In the genomic region with DNA sequence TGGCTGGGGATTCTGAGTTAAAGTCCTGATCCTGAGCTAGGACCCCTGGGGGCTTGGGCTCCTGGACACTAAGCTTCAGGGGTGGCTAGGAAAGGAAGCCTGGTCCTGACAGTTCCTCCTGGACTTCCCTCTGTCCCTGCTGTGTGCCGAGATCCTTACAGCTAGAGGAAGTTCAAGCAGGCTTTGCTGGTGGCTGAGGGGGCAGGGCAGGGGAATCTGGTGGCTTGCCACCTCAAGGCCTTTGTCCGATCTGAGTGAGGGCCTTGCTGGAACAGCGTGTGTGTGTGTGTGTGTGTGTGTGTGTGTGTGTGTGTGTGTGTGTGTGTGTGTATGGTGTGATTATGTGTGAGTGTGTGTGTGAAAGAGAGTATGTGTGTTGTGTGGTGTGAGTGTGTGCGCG, we compare ENCODE assay signal across 12 mouse cellular contexts. TPM values are rescaled to one million over a fixed set of nuclear protein-coding genes. Genes with fewer than 3 reads are reported as not detected.
DNase-seq lines count a peak whose midpoint lies in the region; ATAC-seq and TF ChIP-seq lines count a peak whose summit lies in the region.
"Had no signal": no experiment of that assay in that cellular context is flagged by ENCODE, and none has a peak within 500 bp of the region (broad histone marks: within the 10 kb centered on the region; RNA-seq: fewer than 3 reads in every experiment).

No protein-coding gene starts in this region.

- H3K9me3 ChIP-seq in heart, embryonic 11.5 days (replicated peaks; ENCODE audit: control insufficient read depth, low read length) = no peaks in the 10 kb centered on the region
- no peaks in the 10 kb centered on the region for H3K9me3 ChIP-seq in midbrain, embryonic 10.5 days (replicated peaks)
- no peaks in the 10 kb centered on the region for H3K9me3 ChIP-seq in midbrain, postnatal 0 days (ENCODE audit: low read length)
- H3K9me3 ChIP-seq in heart, postnatal 0 days (replicated peaks; ENCODE audit: control insufficient read depth, low read length) = no peaks in the 10 kb centered on the region
- no peaks in the 10 kb centered on the region for H3K9me3 ChIP-seq in neural tube, embryonic 12.5 days

- ATAC-seq in heart, embryonic 11.5 days (replicated peaks; ENCODE audit: insufficient number of reproducible peaks, low FRiP score, low TSS enrichment) = no peak
- no peak for ATAC-seq in midbrain, postnatal 0 days (ENCODE audit: low FRiP score)
- no peak for ATAC-seq in heart, postnatal 0 days (ENCODE audit: insufficient read depth, low read depth)
- ATAC-seq in neural tube, embryonic 12.5 days (ENCODE audit: low FRiP score, low read depth) = no peak
- ATAC-seq: liver, postnatal 0 days had no signal

- no peak for TF ChIP-seq CTCF in midbrain, postnatal 0 days (IDR thresholded peaks at IDR 0.05)
- TF ChIP-seq CTCF in heart, postnatal 0 days (IDR thresholded peaks at IDR 0.05; ENCODE audit: low read depth) = no peak

- no peak overlapping the region for H3K4me2 ChIP-seq in heart, embryonic 11.5 days
- no peak overlapping the region for H3K4me2 ChIP-seq in midbrain, postnatal 0 days (ENCODE audit: low read depth, low read length, poor library complexity, severe bottlenecking)
- no peak overlapping the region for H3K4me2 ChIP-seq in heart, postnatal 0 days (ENCODE audit: low read depth, low read length)
- peak overlapping the region; percentile 37; the same call in 1 of the 2 replicates for H3K4me2 ChIP-seq in neural tube, embryonic 12.5 days (replicated peaks)

- WGBS in heart, embryonic 11.5 days (ENCODE audit: insufficient replicate concordance) = 51% methylated on average over 5 of the region's 5 CpGs
- 43% methylated on average over 5 of the region's 5 CpGs for whole genome bisulfite sequencing in midbrain, embryonic 10.5 days
- WGBS in midbrain, postnatal 0 days = 58% methylated on average over 4 of the region's 5 CpGs
- WGBS in heart, postnatal 0 days = 63% methylated on average over 5 of the region's 5 CpGs
- WGBS in neural tube, embryonic 12.5 days = 51% methylated on average over 5 of the region's 5 CpGs

- H3K4me3 ChIP-seq in heart, embryonic 11.5 days (ENCODE audit: low read depth, low read length) = no peak overlapping the region
- peak overlapping the region; percentile 5; the same call in 1 of the 2 replicates for H3K4me3 ChIP-seq in midbrain, embryonic 10.5 days
- H3K4me3 ChIP-seq in midbrain, postnatal 0 days (ENCODE audit: low read depth, low read length) = no peak overlapping the region
- H3K4me3 ChIP-seq in heart, postnatal 0 days (ENCODE audit: low read depth, low read length) = no peak overlapping the region
- no peak overlapping the region for H3K4me3 ChIP-seq in neural tube, embryonic 12.5 days
- H3K4me3 ChIP-seq: layer of hippocampus, adult 2 months had no signal

- H3K4me1 ChIP-seq in heart, embryonic 11.5 days (ENCODE audit: control insufficient read depth, insufficient read depth, low read length) = peaks cover 32% of the 10 kb centered on the region
- peaks cover 96% of the 10 kb centered on the region for H3K4me1 ChIP-seq in midbrain, embryonic 10.5 days
- H3K4me1 ChIP-seq in midbrain, postnatal 0 days (ENCODE audit: insufficient read depth, low read length) = 0 out of 2 replicates have a peak, but pooled peaks cover 4% of the 10 kb centered on the region
- peaks cover 19% of the 10 kb centered on the region for H3K4me1 ChIP-seq in heart, postnatal 0 days (ENCODE audit: control insufficient read depth, insufficient read depth)
- H3K4me1 ChIP-seq in neural tube, embryonic 12.5 days = peaks cover 53% of the 10 kb centered on the region

- no peak for DNase-seq in heart, adult 8-10 months (ENCODE audit: low spot score)
- DNase-seq in midbrain, embryonic 10.5 days (ENCODE audit: low spot score) = peak; percentile 42
- DNase-seq in midbrain, postnatal 0 days (ENCODE audit: low spot score) = no peak
- no peak for DNase-seq in heart, postnatal 0 days (ENCODE audit: low spot score)
- no peak for DNase-seq in frontal cortex, postnatal 25 days (ENCODE audit: low spot score in 2 of 2)
- DNase-seq in spleen, postnatal 36 days (ENCODE audit: low spot score in 2 of 2) = no peak
- DNase-seq: cerebellum, adult 9-11 months; liver, postnatal 0 days had no signal

- no peaks in the 10 kb centered on the region for H3K27me3 ChIP-seq in heart, embryonic 11.5 days (ENCODE audit: control insufficient read depth, insufficient read depth, low read length)
- peaks cover 72% of the 10 kb centered on the region for H3K27me3 ChIP-seq in midbrain, embryonic 10.5 days (ENCODE audit: low read depth, poor library complexity, severe bottlenecking)
- H3K27me3 ChIP-seq in midbrain, postnatal 0 days (ENCODE audit: insufficient read depth, low read length) = no peaks in the 10 kb centered on the region
- 0 out of 2 replicates have a peak, but pooled peaks cover 9% of the 10 kb centered on the region for H3K27me3 ChIP-seq in heart, postnatal 0 days (ENCODE audit: control insufficient read depth, insufficient read depth, low read length)
- peaks cover 38% of the 10 kb centered on the region for H3K27me3 ChIP-seq in neural tube, embryonic 12.5 days (replicated peaks)

- peak overlapping the region; percentile 34; the same call in 1 of the 2 replicates for H3K9ac ChIP-seq in heart, embryonic 11.5 days (ENCODE audit: low read depth, low read length)
- H3K9ac ChIP-seq in midbrain, postnatal 0 days (replicated peaks; ENCODE audit: low read length, poor library complexity, severe bottlenecking) = no peak overlapping the region
- H3K9ac ChIP-seq in heart, postnatal 0 days (replicated peaks; ENCODE audit: low read depth, low read length) = no peak overlapping the region
- H3K9ac ChIP-seq in neural tube, embryonic 12.5 days = no peak overlapping the region
- H3K9ac ChIP-seq: liver, postnatal 0 days had no signal

- TF ChIP-seq EP300 in heart, postnatal 0 days (IDR thresholded peaks at IDR 0.05; ENCODE audit: low read depth) = no peak

- H3K36me3 ChIP-seq in heart, embryonic 11.5 days (ENCODE audit: control insufficient read depth, insufficient read depth, low read length) = no peaks in the 10 kb centered on the region
- peaks cover 31% of the 10 kb centered on the region for H3K36me3 ChIP-seq in midbrain, embryonic 10.5 days
- no peaks in the 10 kb centered on the region; the same call in none of the 2 replicates for H3K36me3 ChIP-seq in midbrain, postnatal 0 days (ENCODE audit: insufficient read depth, low read length)
- H3K36me3 ChIP-seq in heart, postnatal 0 days (replicated peaks; ENCODE audit: control insufficient read depth, insufficient read depth, low read length) = 0 out of 2 replicates have a peak, but pooled peaks cover 5% of the 10 kb centered on the region
- no peaks in the 10 kb centered on the region for H3K36me3 ChIP-seq in neural tube, embryonic 12.5 days

- H3K27ac ChIP-seq in heart, embryonic 11.5 days (ENCODE audit: low read depth, low read length) = peak overlapping the region; percentile 57; the same call in 1 of the 2 replicates
- peak overlapping the region; percentile 84 for H3K27ac ChIP-seq in midbrain, embryonic 10.5 days (replicated peaks)
- no peak overlapping the region for H3K27ac ChIP-seq in midbrain, postnatal 0 days (ENCODE audit: low read depth, low read length)
- H3K27ac ChIP-seq in heart, postnatal 0 days (ENCODE audit: low read depth) = peak overlapping the region; percentile 84
- no peak overlapping the region; the same call in 1 of the 2 replicates for H3K27ac ChIP-seq in neural tube, embryonic 12.5 days

RNA-seq across cellular contexts. Expression of gene Kif26a, which starts 8.5 kb away (rescaled TPM):
- 0.89 and 1.3 TPM in 2 replicates for polyA plus RNA-seq in heart, embryonic 11.5 days (2014; fragmentation: Nextera tagmentation; extraction: Ambion mirVana)
- total RNA-seq in heart, adult 8-10 months (2022) = 10 to 100 TPM in 3 of 4 experiments, 1 to 10 TPM in 1; 9.2 to 13.4 (median 12.3) TPM
- 3.3 and 4.7 TPM in 2 replicates for polyA plus RNA-seq in midbrain, embryonic 10.5 days (2016; fragmentation: Nextera tagmentation; extraction: Ambion mirVana)
- total RNA-seq in midbrain, postnatal 0 days (2014; rRNA removed) = 24.1 and 26.5 TPM in 2 replicates
- polyA plus RNA-seq in midbrain, postnatal 0 days (2015; fragmentation: Nextera tagmentation; extraction: Ambion mirVana) = 1.9 and 2.4 TPM in 2 replicates
- 26.0 and 53.0 TPM in 2 replicates for total RNA-seq in heart, postnatal 0 days (2014; rRNA removed; ENCODE audit: low replicate concordance)
- polyA plus RNA-seq in heart, postnatal 0 days (2015; fragmentation: Nextera tagmentation; extraction: Ambion mirVana) = 1.9 and 2.8 TPM in 2 replicates
- polyA plus RNA-seq in neural tube, embryonic 12.5 days (2016; fragmentation: Nextera tagmentation; extraction: Ambion mirVana) = 5.2 and 6.0 TPM in 2 replicates

RNA-seq across cellular contexts. Expression of gene Aspg, which starts 48.0 kb away (rescaled TPM):
- polyA plus RNA-seq in heart, embryonic 11.5 days (2014; fragmentation: Nextera tagmentation; extraction: Ambion mirVana) = 0.56 and 1.4 TPM in 2 replicates
- total RNA-seq in heart, adult 8-10 months (2022) = under 1 TPM in 2 of 4 experiments, not detected in 2; 0.44 to 0.62 TPM
- 1.3 and 1.5 TPM in 2 replicates for polyA plus RNA-seq in midbrain, embryonic 10.5 days (2016; fragmentation: Nextera tagmentation; extraction: Ambion mirVana)
- total RNA-seq in midbrain, postnatal 0 days (2014; rRNA removed) = 3.6 and 5.2 TPM in 2 replicates
- 2.3 and 2.5 TPM in 2 replicates for polyA plus RNA-seq in midbrain, postnatal 0 days (2015; fragmentation: Nextera tagmentation; extraction: Ambion mirVana)
- 0.04 and 3.6 TPM in 2 replicates for total RNA-seq in heart, postnatal 0 days (2014; rRNA removed; ENCODE audit: low replicate concordance)
- 0.08 and 0.11 TPM in 2 replicates for polyA plus RNA-seq in heart, postnatal 0 days (2015; fragmentation: Nextera tagmentation; extraction: Ambion mirVana)
- polyA plus RNA-seq in neural tube, embryonic 12.5 days (2016; fragmentation: Nextera tagmentation; extraction: Ambion mirVana) = 0.60 and 0.96 TPM in 2 replicates
- total RNA-seq: gastrocnemius, adult 8-10 months had no signal

Comparison
In these comparisons a context has a peak if more than half of its experiments do, and no peak if none do; other contexts are left out.
1. H3K27ac ChIP-seq: peak in heart, embryonic 11.5 days (single experiment), midbrain, embryonic 10.5 days (single experiment) and heart, postnatal 0 days (single experiment); none in midbrain, postnatal 0 days (single experiment) and neural tube, embryonic 12.5 days (single experiment).